Mouse (Mus musculus) MEL-GATA-1-ER (cell line): ENCODE measurements around the gene Cdkn1a.
"Not testable (repeated sequence)": the region's sequence is repeated elsewhere in the genome, so short reads cannot be mapped to it uniquely, and the experiment has no call there.

Source experiments
- DNase-seq: peaks from one replicate; pipeline ENCODE4 v3.0.0-alpha.2; 2012; ENCODE audit warnings: low read depth; ENCODE audit errors: extremely low read depth

Cdkn1a gene

GRCm38 (mm10) chr17:29058487-29058886 is 32.3 kb upstream of the Cdkn1a start:
- DNase-seq, result no peak

DNA sequence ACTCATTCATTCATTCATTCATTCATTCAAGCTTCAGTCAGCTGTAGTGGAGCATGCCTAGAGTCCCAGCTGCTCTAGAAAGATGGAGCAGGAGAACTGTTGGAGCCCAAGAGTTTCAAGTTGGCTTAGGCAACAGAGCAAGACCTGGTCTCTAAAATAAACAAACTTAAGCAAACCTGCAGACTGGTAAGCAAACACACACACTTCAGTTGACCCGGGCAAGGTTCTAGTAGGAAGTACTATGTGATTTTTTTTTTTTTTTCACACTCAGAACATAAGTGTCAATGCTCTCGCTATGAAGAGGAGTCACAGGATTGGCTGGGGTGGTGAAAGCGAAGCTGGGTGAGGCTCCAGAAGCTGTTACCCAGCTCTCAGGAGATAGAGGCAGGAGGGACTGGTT is 31.2 kb upstream of the Cdkn1a start:
- DNase-seq, result no peak

- DNase-seq, result no peak
Observed at GRCm38 (mm10) chr17:29060946-29061345, 29.8 kb upstream of the Cdkn1a start.

DNA sequence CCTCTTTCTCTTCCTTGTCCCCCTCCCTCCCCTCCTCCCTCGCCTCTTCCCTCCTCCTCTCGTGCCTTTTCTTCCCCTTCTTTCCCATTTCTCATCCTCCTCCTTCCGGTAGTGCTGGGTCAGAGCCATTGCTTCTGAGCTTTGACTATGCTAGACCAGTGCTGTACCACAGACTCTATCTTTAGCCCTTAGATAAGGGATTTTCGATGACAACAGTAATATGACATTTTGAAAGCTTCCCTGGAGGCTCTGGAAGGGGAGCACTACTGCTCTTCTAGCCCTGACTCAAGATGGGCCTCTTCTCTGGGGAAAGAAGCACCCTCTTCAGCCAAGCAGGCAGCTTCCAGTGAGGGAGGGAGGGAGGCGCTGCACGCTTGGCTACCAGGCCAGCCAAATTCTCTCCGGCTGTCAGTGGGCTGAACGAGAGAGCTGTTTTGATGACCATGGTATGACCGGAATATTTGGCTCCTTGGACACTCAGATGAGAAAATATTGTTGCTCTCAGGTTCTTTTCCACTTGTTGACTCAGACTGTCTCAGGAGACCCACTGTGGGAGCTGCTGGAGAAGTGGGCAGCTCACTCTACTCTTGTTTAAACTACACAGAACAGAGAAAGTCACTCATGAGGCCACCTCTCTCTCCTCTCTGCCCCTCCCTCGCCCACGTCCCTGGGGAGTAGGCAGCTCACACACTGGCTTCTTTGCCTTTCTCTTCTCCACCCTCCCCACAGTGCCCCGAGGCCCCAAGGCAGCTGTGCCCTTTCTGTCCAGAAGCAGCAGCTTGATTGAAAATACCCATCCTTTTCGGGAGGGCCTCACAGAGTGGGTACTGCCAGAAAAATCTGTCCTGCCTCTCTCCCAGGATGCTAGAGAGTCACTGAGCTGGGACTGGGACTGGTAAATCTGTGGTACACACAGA is 28.4 kb upstream of the Cdkn1a start:
- no peak for DNase-seq

DNA sequence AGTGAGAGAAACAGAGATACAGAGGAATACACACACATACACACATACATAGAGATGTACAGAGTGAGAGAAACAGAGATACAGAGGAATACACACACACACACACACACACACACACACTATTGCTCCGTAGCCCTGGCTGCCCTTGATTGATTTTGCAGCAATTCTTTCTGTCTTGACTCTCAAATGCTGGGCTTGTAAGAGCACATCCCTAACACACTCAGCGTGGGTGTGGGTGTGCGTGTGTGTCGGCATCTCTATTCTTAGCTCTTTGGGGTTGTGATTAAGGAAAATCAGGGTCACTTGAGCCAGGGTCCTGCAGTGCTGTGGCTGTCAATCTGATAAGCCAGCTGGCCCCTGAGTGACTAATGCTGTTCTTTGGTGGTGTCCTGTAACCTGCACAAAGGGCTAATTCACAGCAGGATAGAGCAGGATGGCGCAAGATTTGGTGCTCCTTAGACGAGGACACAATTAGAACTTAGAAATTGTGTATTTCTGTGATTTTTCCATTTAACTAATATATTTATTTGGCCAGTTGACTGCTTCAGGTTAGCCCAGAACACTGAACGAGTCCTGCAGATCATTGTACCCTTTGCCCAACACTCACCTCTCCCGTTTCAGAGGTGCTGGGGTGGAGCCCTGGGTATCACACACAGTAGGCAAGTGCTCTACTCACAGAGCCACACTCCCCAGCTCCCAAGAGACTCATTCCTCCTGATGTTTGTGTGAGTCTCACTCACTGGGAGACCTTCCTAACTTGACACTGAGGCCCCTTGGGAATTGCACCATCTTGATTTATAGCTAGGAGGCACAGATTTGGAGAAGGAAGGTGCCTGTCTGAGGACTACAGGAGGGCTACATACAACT is 27.4 kb upstream of the Cdkn1a start:
- no peak for DNase-seq

GRCm38 (mm10) chr17:29063988-29064285 is 26.8 kb upstream of the Cdkn1a start:
- DNase-seq, result no peak

DNA sequence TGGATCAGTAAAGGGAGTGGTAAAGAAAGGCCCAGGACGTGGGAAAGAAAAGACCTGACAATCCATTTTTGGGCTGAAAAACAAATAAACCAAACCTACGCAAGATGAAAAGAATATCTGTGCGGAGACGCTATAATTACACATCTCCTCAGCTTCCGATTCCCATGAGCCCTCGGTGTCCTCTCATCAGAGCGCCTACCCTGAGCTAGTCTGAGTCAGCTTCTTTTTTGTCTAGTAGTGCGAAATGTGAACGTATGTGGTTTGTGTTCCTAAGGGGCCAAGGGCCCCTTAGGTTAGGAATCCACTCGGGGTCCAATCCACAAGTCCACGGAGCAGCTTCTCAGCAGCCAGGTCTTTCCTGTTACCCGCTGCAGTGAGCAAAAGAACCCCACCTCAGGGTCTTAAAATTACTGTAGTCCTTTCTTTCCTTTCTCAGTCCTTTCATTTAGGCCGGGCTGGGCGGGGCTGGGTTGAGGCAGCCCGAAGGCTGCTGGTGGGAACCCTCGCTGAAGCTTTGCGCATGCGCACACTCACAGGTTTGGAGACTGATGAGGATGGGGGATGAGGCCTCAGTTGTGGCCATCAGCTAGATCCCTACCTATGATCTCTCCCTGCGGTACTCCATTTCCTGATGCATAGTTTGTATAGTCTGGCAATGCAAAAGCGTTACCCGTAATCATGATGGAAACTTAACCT is 25.4 kb upstream of the Cdkn1a start:
- no peak for DNase-seq

DNA sequence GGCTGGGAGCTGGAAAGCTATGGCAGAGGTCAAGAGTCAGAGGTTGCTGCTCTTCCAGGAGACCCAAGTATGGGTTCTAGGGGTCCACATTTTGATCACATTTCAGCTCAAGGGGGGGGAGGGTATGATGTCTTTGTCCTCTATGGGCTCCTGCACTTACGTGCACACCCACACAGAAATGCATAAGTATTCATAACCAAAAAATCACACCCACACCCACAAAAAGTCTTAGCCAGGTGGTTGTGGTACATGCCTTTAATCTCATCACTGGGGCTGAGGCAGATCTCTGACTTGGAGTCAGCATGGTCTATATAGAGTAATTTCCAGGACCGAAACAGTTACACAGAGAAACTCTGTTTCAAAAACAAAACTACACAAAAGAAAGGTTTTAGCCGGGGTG is 24.8 kb upstream of the Cdkn1a start:
- no peak for DNase-seq

DNA sequence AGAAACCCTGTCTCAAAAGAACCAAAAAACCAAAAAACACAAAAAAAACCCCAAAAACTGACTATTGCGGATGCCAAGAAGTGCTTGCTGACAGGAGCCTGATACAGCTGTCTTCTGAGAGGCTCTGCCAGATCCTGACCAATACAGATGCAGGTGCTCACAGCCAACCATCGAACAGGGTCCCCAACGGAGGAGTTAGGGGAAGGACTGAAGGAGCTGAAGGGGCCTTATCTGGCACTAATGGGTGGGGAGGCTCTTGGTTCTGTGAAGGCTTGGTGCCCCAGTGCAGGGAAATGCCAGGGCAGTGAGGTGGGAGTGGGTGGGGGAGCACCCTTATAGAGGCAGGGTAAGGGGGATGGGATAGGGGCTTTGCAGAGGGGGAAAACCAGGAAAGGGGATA is 23.4 kb upstream of the Cdkn1a start:
- DNase-seq, result not testable (repeated sequence)

DNA sequence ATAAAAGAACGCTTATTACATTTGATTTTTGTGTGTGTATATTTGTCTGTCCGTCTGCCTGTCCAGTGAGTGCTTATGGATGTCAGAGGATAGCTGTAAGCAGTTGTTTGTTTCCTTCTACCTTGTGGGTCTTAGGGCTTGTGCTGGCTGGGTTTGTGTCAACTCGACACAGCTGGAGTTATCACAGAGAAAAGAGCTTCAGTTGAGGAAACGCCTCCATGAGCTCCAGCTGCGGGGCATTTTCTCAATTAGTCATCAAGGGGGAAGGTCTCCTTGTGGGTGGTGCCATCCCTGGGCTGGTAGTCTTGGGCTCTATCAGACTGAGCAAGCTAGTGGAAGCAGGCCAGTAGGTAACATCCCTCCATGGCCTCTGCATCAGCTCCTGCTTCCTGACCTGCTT is 22.9 kb upstream of the Cdkn1a start:
- no peak for DNase-seq

DNA sequence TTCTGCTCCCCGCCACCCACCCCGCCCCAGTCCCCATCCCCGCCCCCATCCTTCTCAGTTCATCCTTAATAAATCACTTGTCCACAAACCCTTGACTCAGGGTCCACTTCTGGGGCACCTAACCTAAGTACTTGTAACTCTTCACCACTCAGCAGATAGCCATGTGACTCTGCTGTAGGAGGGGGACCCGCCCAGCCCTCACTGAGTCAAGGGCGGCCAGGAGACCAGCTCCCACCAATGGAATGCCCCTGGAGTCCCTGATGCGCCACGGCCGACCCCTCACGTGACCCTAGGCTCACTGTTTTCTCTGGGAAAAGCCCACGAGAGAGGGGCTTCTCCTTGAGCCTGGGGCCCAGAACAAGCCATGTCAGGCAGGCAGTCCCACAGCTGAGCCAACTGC is 21.7 kb upstream of the Cdkn1a start:
- DNase-seq, result no peak

- no peak for DNase-seq
Observed at GRCm38 (mm10) chr17:29071820-29072219, 19.0 kb upstream of the Cdkn1a start.

GRCm38 (mm10) chr17:29072701-29073307 is 18.0 kb upstream of the Cdkn1a start:
- no peak for DNase-seq

DNA sequence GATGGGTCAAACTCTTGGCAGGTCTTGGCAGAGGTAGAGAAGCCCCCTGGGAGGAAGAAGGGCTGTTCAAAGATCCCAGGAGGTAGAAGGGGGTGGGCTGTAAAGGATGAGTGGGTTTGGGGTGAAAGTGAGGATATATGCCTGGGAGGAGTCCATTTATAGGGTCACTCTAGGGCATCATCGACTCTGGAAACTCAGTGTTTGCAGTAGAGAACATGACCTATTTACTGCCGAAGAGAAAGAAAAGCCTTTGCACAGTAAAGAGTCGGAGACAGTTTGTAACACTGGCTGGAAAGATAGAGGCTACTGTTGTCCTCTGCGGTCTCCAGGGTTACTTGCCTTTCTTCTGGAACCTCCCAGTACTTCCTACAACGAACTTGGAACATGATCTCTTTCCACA is 17.5 kb upstream of the Cdkn1a start:
- DNase-seq, result no peak

DNA sequence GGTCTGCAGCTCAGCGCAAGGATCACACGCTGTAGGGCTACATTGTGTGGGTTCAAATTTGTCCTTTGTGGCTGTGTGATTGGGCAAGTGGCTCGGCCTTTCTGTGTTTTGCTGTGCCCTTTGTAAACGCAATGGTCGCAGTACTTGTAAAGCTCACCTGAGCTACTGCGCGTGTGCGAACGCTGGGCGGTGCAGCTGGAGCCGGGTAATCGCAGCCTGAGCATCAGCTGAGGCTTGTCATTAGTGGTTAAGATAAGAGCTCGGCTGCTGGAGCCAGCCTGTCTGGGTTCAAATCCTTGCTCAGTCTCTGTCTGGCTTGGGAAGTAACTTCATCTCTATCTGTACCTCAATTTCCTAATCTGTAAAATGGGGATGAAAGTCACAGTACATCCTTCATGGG is 16.7 kb upstream of the Cdkn1a start:
- DNase-seq, result no peak

GRCm38 (mm10) chr17:29076235-29076634 is 14.5 kb upstream of the Cdkn1a start:
- no peak for DNase-seq

- no peak for DNase-seq
Observed at GRCm38 (mm10) chr17:29077786-29078509, 12.8 kb upstream of the Cdkn1a start.

DNA sequence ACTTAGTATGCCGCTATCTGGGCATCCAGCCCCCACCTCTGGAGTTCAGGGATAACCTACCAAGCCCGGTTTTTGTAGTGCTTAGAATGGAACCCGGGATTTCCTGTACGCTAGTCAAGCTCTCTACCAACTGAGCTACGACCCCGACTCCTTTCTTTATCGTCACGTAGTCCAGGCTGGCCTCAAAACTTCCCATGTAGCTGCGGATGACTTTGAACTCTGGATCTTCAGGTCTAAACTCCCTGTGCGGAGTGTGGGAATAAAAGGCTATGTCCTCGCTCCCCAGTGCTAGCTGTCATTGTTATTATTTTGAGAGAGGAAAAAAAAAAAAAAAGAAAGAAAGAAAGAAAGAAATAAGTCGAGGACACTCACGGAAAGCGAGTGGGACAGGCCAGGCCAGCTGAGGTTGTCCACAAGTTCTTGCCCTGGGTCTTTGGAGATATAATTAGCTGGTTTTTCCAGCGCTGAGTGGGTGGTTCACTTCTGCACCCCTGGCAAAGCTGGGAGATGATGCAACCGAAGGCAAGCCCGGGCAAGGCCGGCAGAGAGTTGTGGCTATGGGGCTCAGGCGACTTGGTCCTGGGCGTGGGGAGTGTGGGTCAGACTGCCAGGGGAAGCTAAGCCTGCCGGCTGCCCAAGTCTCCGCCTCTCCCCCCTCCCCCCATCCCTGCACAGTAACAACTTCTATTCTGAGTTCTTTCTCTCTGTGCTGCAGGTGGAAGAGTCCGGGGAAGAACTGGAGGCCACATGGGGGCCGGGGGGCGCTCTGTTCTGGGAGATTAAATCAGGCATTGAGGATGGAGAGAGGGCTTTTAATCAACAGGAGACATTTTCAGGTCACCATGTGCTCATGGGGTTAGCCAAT is 12.0 kb upstream of the Cdkn1a start:
- peak; percentile 56 for DNase-seq

DNA sequence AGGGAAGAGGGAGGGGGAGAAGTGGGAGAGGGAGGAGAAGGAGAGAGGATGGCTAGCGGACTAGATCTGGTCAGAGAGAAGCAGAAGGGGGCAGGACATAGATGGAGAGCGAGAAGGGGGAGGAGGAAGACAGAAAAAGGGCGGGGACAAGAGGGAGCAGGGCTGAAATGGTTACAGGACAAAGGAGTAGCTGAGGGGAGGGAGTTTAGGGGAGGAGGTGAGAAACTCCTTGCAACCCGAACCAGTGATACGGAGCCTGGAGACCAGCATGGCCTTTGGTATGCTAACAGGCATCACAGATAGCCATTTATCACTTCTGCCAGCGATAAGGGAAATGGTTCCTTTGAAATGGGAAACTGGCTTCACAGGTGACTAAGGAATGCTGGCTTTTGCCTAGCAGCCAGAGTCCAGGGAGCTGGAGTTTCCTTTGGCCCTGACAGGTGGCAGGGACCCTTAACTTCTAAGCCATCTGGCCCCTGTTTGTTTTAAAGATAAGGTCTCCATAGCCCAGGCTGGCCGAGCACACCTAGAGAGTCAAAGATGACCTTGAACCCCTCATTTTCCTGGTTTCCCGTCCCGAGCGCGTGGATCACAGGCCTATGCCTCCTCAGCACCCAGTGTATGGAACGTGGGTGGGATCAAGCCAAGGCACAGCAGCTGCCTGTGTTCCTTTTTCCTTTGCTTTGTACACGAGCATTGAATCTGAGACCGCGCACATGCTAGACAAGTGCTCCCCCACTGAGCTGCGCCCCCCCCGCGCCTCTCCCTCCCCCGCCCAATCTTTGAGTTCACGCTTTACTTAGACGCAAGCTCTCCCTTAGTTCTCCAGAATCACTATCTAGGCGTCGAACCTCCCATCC is 9.8 kb upstream of the Cdkn1a start:
- peak; percentile 72 for DNase-seq
